Mouse (Mus musculus) CH12.LX (cell line): ENCODE data around the gene Mvk.

Source experiments
- CTCF ChIP-seq, 2 experiments: IDR thresholded peaks in 1 of 2; conservative IDR thresholded peaks in 1 of 2; 2 replicates each; pipeline ENCODE4 v1.5.1; 2011 to 2012; ENCODE audit warnings: low read depth in 2 of 2, low read length in 2 of 2, improper control_type of control experiment in 1 of 2, inconsistent platforms in 1 of 2, mild to moderate bottlenecking in 1 of 2, moderate library complexity in 1 of 2
- JUND ChIP-seq: conservative IDR thresholded peaks from 2 replicates; pipeline ENCODE4 v1.6.1; 2011; ENCODE audit warnings: low read depth, low read length, improper control_type of control experiment
- MXI1 ChIP-seq: IDR thresholded peaks from 2 replicates; pipeline ENCODE4 v1.6.1; 2011; ENCODE audit warnings: mild to moderate bottlenecking, low read depth, low read length, improper control_type of control experiment
- MYC ChIP-seq: IDR thresholded peaks from 2 replicates; pipeline ENCODE4 v1.6.1; 2011; ENCODE audit warnings: low read depth, mild to moderate bottlenecking, improper control_type of control experiment, low read length
- TCF12 ChIP-seq: IDR thresholded peaks from 2 replicates; pipeline ENCODE4 v1.6.1; 2014; ENCODE audit warnings: low read depth, mild to moderate bottlenecking, inconsistent platforms, low read length, improper control_type of control experiment

- no peak for TF ChIP-seq CTCF (conservative IDR thresholded peaks at IDR 0.05 in 1 of 2, IDR thresholded peaks at IDR 0.05 in 1 of 2; ENCODE audit: low read depth in 2 of 2, low read length in 2 of 2)
- no peak for TF ChIP-seq MYC
- TF ChIP-seq TCF12 = no peak
- no peak for TF ChIP-seq MXI1
- no peak for TF ChIP-seq JUND
Measured at GRCm38 (mm10) chr5:114468007-114468406, 23.9 kb downstream of the Mvk start.
